Mouse (Mus musculus): Measurements from ENCODE around the gene Stap2. TPM values are rescaled to one million over a fixed set of nuclear protein-coding genes. Genes with fewer than 3 reads are reported as not detected.

Gene Stap2
- total RNA-seq, 2 experiments from 2014 or later, result 2.5 to 3.0 TPM

Other genes with a start within 250 kb of the Stap2 start
- gene Zfp119a, start 126.7 kb downstream of the Stap2 start, total RNA-seq (2021), result 1 to 10 TPM; 3.8 to 4.3 TPM
- 1 to 10 TPM; 2.1 to 2.7 TPM for gene Zfp959, start 113.5 kb downstream of the Stap2 start, total RNA-seq (2021)
- 1 to 10 TPM; 2.6 to 2.7 TPM for gene Zfp119b, start 56.1 kb downstream of the Stap2 start, total RNA-seq (2021)
- not detected for gene Ebi3, start 52.9 kb downstream of the Stap2 start, total RNA-seq (2021)
- gene Yju2, start 46.5 kb downstream of the Stap2 start, total RNA-seq (2021), result 1 to 10 TPM; 7.8 to 8.8 TPM
- gene Shd, start 35.1 kb downstream of the Stap2 start, total RNA-seq (2021), result not detected
- gene Fsd1, start 19.1 kb downstream of the Stap2 start, total RNA-seq (2021), result not detected
- gene Mpnd, start 127 bp upstream of the Stap2 start, total RNA-seq (2021), result 10 to 100 TPM; 40.6 to 50.2 TPM
- 10 to 100 TPM in 1 of 2 experiments, 1 to 10 TPM in 1; 9.9 to 10.6 TPM for gene Sh3gl1, start 31.1 kb upstream of the Stap2 start, total RNA-seq (2021)
- 1 to 10 TPM; 1.3 to 1.4 TPM for gene Chaf1a, start 34.9 kb upstream of the Stap2 start, total RNA-seq (2021)
- gene Ubxn6, start 69.4 kb upstream of the Stap2 start, total RNA-seq (2021), result 10 to 100 TPM; 47.7 to 50.9 TPM
- 10 to 100 TPM; 20.2 to 26.5 TPM for gene Hdgfl2, start 74.0 kb upstream of the Stap2 start, total RNA-seq (2021)
- 100 to 1,000 TPM; 242 to 290 TPM for gene Plin4, start 104.2 kb upstream of the Stap2 start, total RNA-seq (2021)
- 10 to 100 TPM; 26.5 to 43.5 TPM for gene Plin5, start 112.0 kb upstream of the Stap2 start, total RNA-seq (2021)
- gene Lrg1, start 116.4 kb upstream of the Stap2 start, total RNA-seq (2021), result 10 to 100 TPM; 14.9 to 15.7 TPM
- 1 to 10 TPM; 2.8 to 2.9 TPM for gene Sema6b, start 134.8 kb upstream of the Stap2 start, total RNA-seq (2021)
- under 1 TPM; 0.41 to 0.64 TPM for gene Tnfaip8l1, start 156.9 kb upstream of the Stap2 start, total RNA-seq (2021)
- gene Mydgf, start 178.3 kb upstream of the Stap2 start, total RNA-seq (2021), result 10 to 100 TPM; 16.9 to 17.6 TPM
- 10 to 100 TPM; 31.6 to 32.2 TPM for gene Dpp9, start 213.3 kb upstream of the Stap2 start, total RNA-seq (2021)